Mouse (Mus musculus): Measurements from ENCODE around the gene Large1.

DNA sequence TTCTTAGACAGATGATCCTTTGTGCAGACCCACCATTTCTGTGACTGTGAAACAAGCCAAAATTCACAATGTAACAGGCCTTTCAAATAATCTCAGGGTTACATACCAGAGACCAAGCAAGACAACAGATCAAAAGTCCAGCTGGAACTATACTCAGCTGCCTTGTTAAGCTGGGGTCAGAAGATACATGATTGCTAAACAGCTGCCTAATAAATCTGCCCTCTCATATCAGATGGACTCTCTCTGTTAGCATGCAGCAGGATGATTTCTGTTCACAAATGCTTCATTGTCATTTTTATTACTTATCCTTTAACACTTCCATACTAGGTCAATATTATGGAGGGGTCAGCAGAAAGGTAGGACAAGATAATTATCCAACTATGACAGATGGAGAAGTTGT, 80.2 kb downstream of the Large1 start:
- TF ChIP-seq BHLHE40 (IDR thresholded peaks at IDR 0.05; ENCODE audit: borderline replicate concordance, low read depth, low read length) (no peak), RCOR1 (IDR thresholded peaks at IDR 0.05; ENCODE audit: low read depth, low read length) (no peak), CTCF (IDR thresholded peaks at IDR 0.05 in 2 of 3, conservative IDR thresholded peaks at IDR 0.05 in 1 of 3; ENCODE audit: control insufficient read depth in 1 of 3, insufficient read depth in 1 of 3, low read depth in 2 of 3, low read length in 3 of 3, poor library complexity in 1 of 3, severe bottlenecking in 1 of 3) (no peak), ZNF384 (IDR thresholded peaks at IDR 0.05; ENCODE audit: low read depth, low read length) (no peak), CHD2 (IDR thresholded peaks at IDR 0.05; ENCODE audit: low read length) (no peak), MAZ (IDR thresholded peaks at IDR 0.05; ENCODE audit: low read depth, low read length) (no peak), HCFC1 (IDR thresholded peaks at IDR 0.05; ENCODE audit: low read depth, low read length) (no peak)

Data from MEL (cell line).